7 mouse cellular contexts compared by ENCODE assay signal in genomic region chr2:129174474-129174873, GRCm38 (mm10). TPM values are rescaled to one million over a fixed set of nuclear protein-coding genes. Genes with fewer than 3 reads are reported as not detected.
A peak's percentile ranks its signal among the peaks of the same experiment; 100 is the strongest.
DNase-seq lines count a peak whose midpoint lies in the region; ATAC-seq and TF ChIP-seq lines count a peak whose summit lies in the region.

No protein-coding gene starts in this region.

- TF ChIP-seq CTCF in embryonic fibroblast, embryonic 13.5 days (IDR thresholded peaks at IDR 0.05; ENCODE audit: borderline replicate concordance, insufficient read depth, low read length) = peak; percentile 80; the same call in 1 of the 2 replicates
- peak; percentile 83 for TF ChIP-seq CTCF in layer of hippocampus, adult 2 months (conservative IDR thresholded peaks at IDR 0.05)

- H3K36me3 ChIP-seq in ES-E14 (ENCODE audit: control insufficient read depth, insufficient read depth, low read length, poor library complexity, severe bottlenecking) = no peaks in the 10 kb centered on the region
- H3K36me3 ChIP-seq in heart, embryonic 15.5 days = no peaks in the 10 kb centered on the region

- H3K27ac ChIP-seq in ES-E14 (ENCODE audit: insufficient read depth, low read depth, low read length, poor library complexity, severe bottlenecking) = no peak overlapping the region
- H3K27ac ChIP-seq in embryonic fibroblast, embryonic 13.5 days (ENCODE audit: insufficient read depth, low read length) = no peak overlapping the region
- no peak overlapping the region for H3K27ac ChIP-seq in heart, embryonic 15.5 days
- H3K27ac ChIP-seq in layer of hippocampus, adult 2 months = no peak overlapping the region

- no peak overlapping the region for H3K9ac ChIP-seq in ES-E14 (ENCODE audit: insufficient read depth, low read depth, low read length, poor library complexity, severe bottlenecking)
- H3K9ac ChIP-seq in heart, embryonic 15.5 days = no peak overlapping the region

- in situ Hi-C loops in ES-E14 (cut with MboI; ENCODE audit: low sequenced_read_pairs in 2 of 2, unreplicated experiment in 2 of 2) = loop anchor here in 1 of 2 experiments (10.0 kb wide), 1 partner anchor 80 kb away; no protein-coding TSS in a partner anchor

- H3K27me3 ChIP-seq in heart, embryonic 15.5 days = no peaks in the 10 kb centered on the region

- TF ChIP-seq POLR2A in embryonic fibroblast, embryonic 13.5 days (IDR thresholded peaks at IDR 0.05; ENCODE audit: low read depth, low read length) = no peak

- H3K4me2 ChIP-seq in heart, embryonic 15.5 days = no peak overlapping the region

- H3K4me3 ChIP-seq in ES-E14 (ENCODE audit: insufficient read depth in 1 of 2, low read depth in 1 of 2, low read length in 2 of 2, poor library complexity in 1 of 2, severe bottlenecking in 1 of 2) = no peak overlapping the region
- no peak overlapping the region for H3K4me3 ChIP-seq in embryonic fibroblast, embryonic 13.5 days (ENCODE audit: insufficient read depth, low read length)
- H3K4me3 ChIP-seq in heart, embryonic 15.5 days = no peak overlapping the region
- H3K4me3 ChIP-seq in layer of hippocampus, adult 2 months = no peak overlapping the region; the same call in 1 of the 2 replicates

- WGBS in heart, embryonic 15.5 days = 30% methylated on average over 7 of the region's 7 CpGs

- H3K4me1 ChIP-seq in ES-E14 (ENCODE audit: control insufficient read depth in 2 of 2, insufficient read depth in 2 of 2, low read length in 2 of 2, poor library complexity in 1 of 2) = peaks cover 6 to 15% of the 10 kb centered on the region in 2 experiments; a peak in 3 of 4 replicates
- no peaks in the 10 kb centered on the region for H3K4me1 ChIP-seq in embryonic fibroblast, embryonic 13.5 days (ENCODE audit: control insufficient read depth, insufficient read depth, low read length)
- H3K4me1 ChIP-seq in heart, embryonic 15.5 days (replicated peaks) = peaks cover 4% of the 10 kb centered on the region; the same call in 1 of the 2 replicates

- DNase-seq in ES-E14 (ENCODE audit: low read depth, low spot score) = no peak
- DNase-seq in adrenal gland, adult 8-10 months = peak; percentile 21
- DNase-seq in layer of hippocampus, adult 2 months (ENCODE audit: low spot score in 2 of 2) = peak; percentile 42 to 44
- DNase-seq in lung, postnatal 10 days = peak; percentile 78
- DNase-seq in spleen, adult 12 weeks (ENCODE audit: low spot score) = peak; percentile 22

- ATAC-seq in heart, embryonic 15.5 days (replicated peaks; ENCODE audit: insufficient number of reproducible peaks, insufficient read depth, low FRiP score, low read depth) = peak; percentile 43; the same call in 1 of the 2 replicates

- no peaks in the 10 kb centered on the region for H3K9me3 ChIP-seq in ES-E14 (ENCODE audit: control insufficient read depth, insufficient read depth, low read depth, low read length)
- H3K9me3 ChIP-seq in heart, embryonic 15.5 days (replicated peaks) = no peaks in the 10 kb centered on the region

TF ChIP-seq in ES-E14, 5 proteins besides CTCF, POLR2A, EP300 and RAD21:
- TF ChIP-seq HCFC1 (IDR thresholded peaks at IDR 0.05; ENCODE audit: borderline replicate concordance, insufficient read depth, low read length) = no peak
- peak; percentile 45; the same call in 1 of the 2 replicates for TF ChIP-seq ZC3H11A (IDR thresholded peaks at IDR 0.05; ENCODE audit: borderline replicate concordance, low read depth, low read length)

RNA-seq across cellular contexts. Expression of gene Slc20a1, which starts 24.1 kb away (rescaled TPM):
- 309 and 509 TPM in 2 replicates for total RNA-seq in ES-E14 (2012; rRNA removed)
- total RNA-seq in adrenal gland, adult 8-10 months (2022) = 10 to 100 TPM; 14.9 to 27.6 (median 22.8) TPM
- 141 and 186 TPM in 2 replicates for polyA plus RNA-seq in embryonic fibroblast, embryonic 13.5 days (2011; ENCODE audit: insufficient read length, low read depth, missing spikeins)
- 16.3 and 17.9 TPM in 2 replicates for polyA plus RNA-seq in heart, embryonic 15.5 days (2015; fragmentation: Nextera tagmentation; extraction: Ambion mirVana)
- 100 to 1,000 TPM; 110 to 124 TPM for total RNA-seq in layer of hippocampus, adult 2 months (2021)

RNA-seq across cellular contexts. Expression of gene Chchd5, which starts 45.0 kb away (rescaled TPM):
- total RNA-seq in ES-E14 (2012; rRNA removed) = 37.0 and 38.8 TPM in 2 replicates
- total RNA-seq in adrenal gland, adult 8-10 months (2022) = 10 to 100 TPM; 23.5 to 27.8 (median 24.9) TPM
- polyA plus RNA-seq in embryonic fibroblast, embryonic 13.5 days (2011; ENCODE audit: insufficient read length, low read depth, missing spikeins) = 15.2 and 18.2 TPM in 2 replicates
- 17.0 and 18.5 TPM in 2 replicates for polyA plus RNA-seq in heart, embryonic 15.5 days (2015; fragmentation: Nextera tagmentation; extraction: Ambion mirVana)
- total RNA-seq in layer of hippocampus, adult 2 months (2021) = 10 to 100 TPM; 12.1 to 14.1 TPM
